Mouse (Mus musculus) ovary, postnatal 10 days (tissue): ENCODE measurements around the gene Epb41l5.

Experiments
- DNase-seq: peaks from one replicate; pipeline ENCODE4 v3.0.0; 2022; ENCODE audit warnings: low spot score

Gene Epb41l5

GRCm38 (mm10) chr1:119533093-119533805 is 115.6 kb downstream of the Epb41l5 start:
- DNase-seq, result no peak

GRCm38 (mm10) chr1:119532165-119532564 is 116.6 kb downstream of the Epb41l5 start:
- no peak for DNase-seq

- no peak for DNase-seq
Measured at GRCm38 (mm10) chr1:119530941-119531340, 117.9 kb downstream of the Epb41l5 start.

- peak; percentile 78 for DNase-seq
Measured at GRCm38 (mm10) chr1:119525689-119526591, 122.9 kb downstream of the Epb41l5 start, which contains the start of gene Tmem185b. Gene Tmem185b (plus strand): TSS chr1:119526160.

GRCm38 (mm10) chr1:119525004-119525444 is 123.8 kb downstream of the Epb41l5 start:
- no peak for DNase-seq

- no peak for DNase-seq
Measured at GRCm38 (mm10) chr1:119523826-119524225, 125.0 kb downstream of the Epb41l5 start.

- DNase-seq, result no peak
Measured at GRCm38 (mm10) chr1:119523369-119523768, 125.4 kb downstream of the Epb41l5 start.

GRCm38 (mm10) chr1:119522726-119523125 is 126.1 kb downstream of the Epb41l5 start:
- DNase-seq, result no peak

GRCm38 (mm10) chr1:119521681-119522080 is 127.1 kb downstream of the Epb41l5 start:
- DNase-seq, result no peak

GRCm38 (mm10) chr1:119521029-119521428 is 127.8 kb downstream of the Epb41l5 start:
- DNase-seq, result no peak

GRCm38 (mm10) chr1:119519286-119519685 is 129.5 kb downstream of the Epb41l5 start:
- no peak for DNase-seq

GRCm38 (mm10) chr1:119518786-119519185 is 130.0 kb downstream of the Epb41l5 start:
- no peak for DNase-seq

- no peak for DNase-seq
Measured at GRCm38 (mm10) chr1:119518060-119518459, 130.7 kb downstream of the Epb41l5 start.

- no peak for DNase-seq
Measured at GRCm38 (mm10) chr1:119510857-119511256, 137.9 kb downstream of the Epb41l5 start.

GRCm38 (mm10) chr1:119510409-119510808 is 138.4 kb downstream of the Epb41l5 start:
- no peak for DNase-seq

- DNase-seq, result no peak
Measured at GRCm38 (mm10) chr1:119509474-119509873, 139.3 kb downstream of the Epb41l5 start.

- DNase-seq, result no peak
Measured at GRCm38 (mm10) chr1:119508548-119508947, 140.3 kb downstream of the Epb41l5 start.

- DNase-seq, result no peak
Measured at GRCm38 (mm10) chr1:119505951-119506350, 142.8 kb downstream of the Epb41l5 start.

GRCm38 (mm10) chr1:119504260-119505062 is 144.3 kb downstream of the Epb41l5 start, which contains the start of gene Ralb:
Gene Ralb (minus strand): TSS chr1:119504794.
- peak; percentile 80 for DNase-seq

GRCm38 (mm10) chr1:119503808-119504207 is 145.0 kb downstream of the Epb41l5 start:
- no peak for DNase-seq

GRCm38 (mm10) chr1:119503181-119503580 is 145.6 kb downstream of the Epb41l5 start:
- no peak for DNase-seq

GRCm38 (mm10) chr1:119502729-119503128 is 146.1 kb downstream of the Epb41l5 start:
- no peak for DNase-seq
